Mouse (Mus musculus) liver, postnatal 0 days (tissue): Measurements from ENCODE around the gene Acot11.

ENCODE experiments used
- CTCF ChIP-seq: sonication (generic); IDR thresholded peaks from 2 replicates; pipeline ENCODE4 v1.5.1; 2016; ENCODE audit warnings: antibody characterized with exemption, low read depth
- EP300 ChIP-seq: IDR thresholded peaks from 2 replicates; pipeline ENCODE4 v1.6.1; 2016; ENCODE audit warnings: antibody characterized with exemption, low read depth, mild to moderate bottlenecking

DNA sequence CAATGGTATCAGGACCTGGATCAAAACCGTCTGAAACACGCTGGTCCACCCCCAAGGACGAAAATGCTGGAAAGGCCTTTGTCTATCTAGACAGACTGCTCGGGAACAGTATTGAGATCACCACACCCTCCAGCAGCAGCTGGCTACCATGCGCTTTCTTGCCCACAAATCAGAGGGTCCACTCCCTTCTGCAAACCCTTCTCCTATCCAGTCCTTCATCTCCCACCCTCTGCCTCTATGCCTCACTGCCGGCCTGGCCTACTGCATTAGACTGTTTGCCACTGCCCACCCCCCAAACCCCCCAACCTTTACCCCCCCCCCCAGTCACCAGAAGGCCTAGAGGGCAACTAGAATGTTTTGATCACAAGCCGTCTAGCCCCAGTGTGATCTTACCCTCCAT lies 19.5 kb downstream of the Acot11 start:
- TF ChIP-seq CTCF, result no peak
- TF ChIP-seq EP300, result no peak
